Comparison of ENCODE assay signal across 26 mouse cellular contexts in the genomic region with DNA sequence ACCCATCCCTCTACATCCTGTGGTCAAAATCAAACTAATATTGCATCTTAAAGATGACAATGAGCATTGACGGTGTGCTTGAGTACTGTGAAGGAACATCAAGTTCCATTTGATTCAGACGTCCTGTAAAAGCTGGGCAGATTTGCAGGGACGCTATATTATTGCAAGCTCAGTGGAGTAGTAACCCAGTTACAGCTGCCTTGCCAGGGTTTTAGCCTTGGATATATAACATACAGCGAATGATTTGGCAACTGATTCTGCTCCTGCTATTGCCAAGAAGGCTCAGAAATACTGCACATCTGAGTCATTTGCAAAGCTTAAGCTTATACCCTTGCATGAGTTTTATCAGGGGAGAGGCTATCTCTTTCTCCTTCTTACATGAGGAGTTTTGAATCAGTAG.
DNase-seq lines count a peak whose midpoint lies in the region; ATAC-seq and TF ChIP-seq lines count a peak whose summit lies in the region.
"Had no signal": no experiment of that assay in that cellular context is flagged by ENCODE, and none has a peak within 500 bp of the region (broad histone marks: within the 10 kb centered on the region; RNA-seq: fewer than 3 reads in every experiment).

No protein-coding gene starts in this region.

- H3K9ac ChIP-seq in forebrain, embryonic 14.5 days (ENCODE audit: low read length), result no peak overlapping the region
- H3K9ac ChIP-seq in forebrain, postnatal 0 days, result no peak overlapping the region
- no peak overlapping the region for H3K9ac ChIP-seq in midbrain, embryonic 11.5 days (ENCODE audit: low read length)
- no peak overlapping the region for H3K9ac ChIP-seq in midbrain, embryonic 13.5 days (replicated peaks)
- H3K9ac ChIP-seq in liver, embryonic 11.5 days (ENCODE audit: low read depth, low read length), result no peak overlapping the region
- H3K9ac ChIP-seq: embryonic facial prominence, embryonic 13.5 days; embryonic facial prominence, embryonic 15.5 days; forebrain, embryonic 12.5 days; forebrain, embryonic 15.5 days had no signal

- H3K27ac ChIP-seq in forebrain, embryonic 14.5 days (ENCODE audit: low read depth, low read length), result no peak overlapping the region
- no peak overlapping the region for H3K27ac ChIP-seq in forebrain, postnatal 0 days (ENCODE audit: low read depth, low read length)
- H3K27ac ChIP-seq in midbrain, embryonic 11.5 days (ENCODE audit: low read depth, low read length), result no peak overlapping the region
- H3K27ac ChIP-seq in midbrain, embryonic 13.5 days, result no peak overlapping the region
- no peak overlapping the region for H3K27ac ChIP-seq in liver, embryonic 11.5 days (ENCODE audit: low read depth, low read length)
- H3K27ac ChIP-seq: embryonic facial prominence, embryonic 13.5 days; embryonic facial prominence, embryonic 15.5 days; forebrain, embryonic 10.5 days; forebrain, embryonic 12.5 days; forebrain, embryonic 15.5 days had no signal

- no peak overlapping the region for H3K4me3 ChIP-seq in forebrain, embryonic 14.5 days (ENCODE audit: low read depth, low read length)
- H3K4me3 ChIP-seq in forebrain, postnatal 0 days (ENCODE audit: low read depth, low read length), result no peak overlapping the region
- H3K4me3 ChIP-seq in midbrain, embryonic 11.5 days (ENCODE audit: low read depth, low read length), result no peak overlapping the region
- no peak overlapping the region for H3K4me3 ChIP-seq in midbrain, embryonic 13.5 days (replicated peaks)
- H3K4me3 ChIP-seq in liver, embryonic 11.5 days (ENCODE audit: low read depth, low read length), result no peak overlapping the region
- H3K4me3 ChIP-seq: embryonic facial prominence, embryonic 13.5 days; embryonic facial prominence, embryonic 15.5 days; erythroblast, embryonic 14.5 days; forebrain, embryonic 10.5 days; forebrain, embryonic 12.5 days; forebrain, embryonic 15.5 days had no signal

- H3K27me3 ChIP-seq in forebrain, embryonic 14.5 days (replicated peaks; ENCODE audit: control insufficient read depth, insufficient read depth, low read length), result no peaks in the 10 kb centered on the region
- no peaks in the 10 kb centered on the region for H3K27me3 ChIP-seq in forebrain, postnatal 0 days (ENCODE audit: insufficient read depth, low read length)
- H3K27me3 ChIP-seq in midbrain, embryonic 11.5 days (ENCODE audit: control insufficient read depth, insufficient read depth, low read length), result no peaks in the 10 kb centered on the region
- H3K27me3 ChIP-seq in midbrain, embryonic 13.5 days, result no peaks in the 10 kb centered on the region
- H3K27me3 ChIP-seq in liver, embryonic 11.5 days (replicated peaks; ENCODE audit: control insufficient read depth, insufficient read depth, low read length), result no peaks in the 10 kb centered on the region
- H3K27me3 ChIP-seq: CH12.LX; embryonic facial prominence, embryonic 13.5 days; embryonic facial prominence, embryonic 15.5 days; forebrain, embryonic 12.5 days; forebrain, embryonic 15.5 days had no signal

- no peaks in the 10 kb centered on the region for H3K9me3 ChIP-seq in forebrain, embryonic 14.5 days (replicated peaks; ENCODE audit: control insufficient read depth, low read length)
- H3K9me3 ChIP-seq in forebrain, postnatal 0 days (ENCODE audit: low read length), result no peaks in the 10 kb centered on the region
- no peaks in the 10 kb centered on the region for H3K9me3 ChIP-seq in midbrain, embryonic 11.5 days (ENCODE audit: control insufficient read depth, low read length)
- no peaks in the 10 kb centered on the region for H3K9me3 ChIP-seq in midbrain, embryonic 13.5 days
- H3K9me3 ChIP-seq in liver, embryonic 11.5 days (ENCODE audit: control insufficient read depth, low read length), result no peaks in the 10 kb centered on the region
- H3K9me3 ChIP-seq: embryonic facial prominence, embryonic 13.5 days; embryonic facial prominence, embryonic 15.5 days; forebrain, embryonic 10.5 days; forebrain, embryonic 12.5 days; forebrain, embryonic 15.5 days; G1E had no signal

- no peak for TF ChIP-seq CTCF in forebrain, postnatal 0 days (IDR thresholded peaks at IDR 0.05; ENCODE audit: low read depth)

- no peak for ATAC-seq in forebrain, embryonic 14.5 days
- ATAC-seq in forebrain, postnatal 0 days, result no peak
- ATAC-seq in midbrain, embryonic 11.5 days (ENCODE audit: low FRiP score), result no peak
- ATAC-seq in midbrain, embryonic 13.5 days, result no peak
- ATAC-seq in liver, embryonic 11.5 days (replicated peaks; ENCODE audit: low FRiP score), result no peak
- ATAC-seq: activated CD4-positive, CD25-positive, alpha-beta regulatory T cell, adult 4 months; CD4-positive, CD25-positive, alpha-beta regulatory T cell, adult 4 months; forebrain, embryonic 15.5 days; Patski had no signal

- no peaks in the 10 kb centered on the region for H3K4me1 ChIP-seq in forebrain, embryonic 14.5 days (ENCODE audit: control insufficient read depth, insufficient read depth, low read length)
- H3K4me1 ChIP-seq in forebrain, postnatal 0 days (ENCODE audit: insufficient read depth), result no peaks in the 10 kb centered on the region
- H3K4me1 ChIP-seq in midbrain, embryonic 11.5 days (ENCODE audit: control insufficient read depth, insufficient read depth, low read length), result no peaks in the 10 kb centered on the region
- no peaks in the 10 kb centered on the region for H3K4me1 ChIP-seq in midbrain, embryonic 13.5 days (replicated peaks)
- H3K4me1 ChIP-seq in liver, embryonic 11.5 days (replicated peaks; ENCODE audit: control insufficient read depth, insufficient read depth, low read length), result no peaks in the 10 kb centered on the region
- H3K4me1 ChIP-seq: embryonic facial prominence, embryonic 13.5 days; embryonic facial prominence, embryonic 15.5 days; forebrain, embryonic 10.5 days; forebrain, embryonic 12.5 days; forebrain, embryonic 15.5 days had no signal

- peak; percentile 43 for DNase-seq in forebrain, embryonic 14.5 days (ENCODE audit: low spot score)
- no peak for DNase-seq in forebrain, postnatal 0 days
- peak; percentile 82 for DNase-seq in midbrain, embryonic 11.5 days (ENCODE audit: low spot score, missing footprints)
- DNase-seq in liver, embryonic 11.5 days (ENCODE audit: low spot score), result no peak
- DNase-seq: adrenal gland, adult 8-10 months; adrenal gland, postnatal 14 days; adrenal gland, postnatal 36 days; B cell, adult 2 months; cerebellum, adult 11-12 months; cerebellum, adult 2 months; cerebellum, adult 9-10 months; cerebellum, postnatal 10 days; cerebellum, postnatal 25 days; embryo, embryonic 11 days had no signal

- H3K36me3 ChIP-seq in forebrain, embryonic 14.5 days (ENCODE audit: control insufficient read depth, insufficient read depth, low read length), result no peaks in the 10 kb centered on the region
- no peaks in the 10 kb centered on the region for H3K36me3 ChIP-seq in forebrain, postnatal 0 days (ENCODE audit: insufficient read depth)
- no peaks in the 10 kb centered on the region for H3K36me3 ChIP-seq in midbrain, embryonic 11.5 days (ENCODE audit: control insufficient read depth, insufficient read depth, low read length)
- no peaks in the 10 kb centered on the region for H3K36me3 ChIP-seq in midbrain, embryonic 13.5 days
- H3K36me3 ChIP-seq in liver, embryonic 11.5 days (ENCODE audit: control insufficient read depth, insufficient read depth, low read length), result no peaks in the 10 kb centered on the region
- H3K36me3 ChIP-seq: embryonic facial prominence, embryonic 13.5 days; embryonic facial prominence, embryonic 15.5 days; forebrain, embryonic 10.5 days; forebrain, embryonic 12.5 days; forebrain, embryonic 15.5 days; G1E had no signal

- 89% methylated on average over 4 of the region's 4 CpGs for WGBS in forebrain, embryonic 14.5 days
- 82% methylated on average over 4 of the region's 4 CpGs for WGBS in forebrain, postnatal 0 days
- 93% methylated on average over 4 of the region's 4 CpGs for WGBS in midbrain, embryonic 11.5 days
- WGBS in midbrain, embryonic 13.5 days, result 94% methylated on average over 4 of the region's 4 CpGs
- 80% methylated on average over 4 of the region's 4 CpGs for WGBS in liver, embryonic 11.5 days

- H3K4me2 ChIP-seq in forebrain, embryonic 14.5 days (ENCODE audit: low read length), result no peak overlapping the region
- no peak overlapping the region for H3K4me2 ChIP-seq in forebrain, postnatal 0 days (ENCODE audit: low read depth)
- H3K4me2 ChIP-seq in midbrain, embryonic 11.5 days, result no peak overlapping the region
- no peak overlapping the region for H3K4me2 ChIP-seq in midbrain, embryonic 13.5 days (replicated peaks)
- no peak overlapping the region for H3K4me2 ChIP-seq in liver, embryonic 11.5 days
- H3K4me2 ChIP-seq: embryonic facial prominence, embryonic 13.5 days; embryonic facial prominence, embryonic 15.5 days; forebrain, embryonic 12.5 days; forebrain, embryonic 15.5 days had no signal

Comparison
In these comparisons a context has a peak if more than half of its experiments do, and no peak if none do; other contexts are left out.
1. DNase-seq: peak in forebrain, embryonic 14.5 days (single experiment) and midbrain, embryonic 11.5 days (single experiment); none in forebrain, postnatal 0 days (single experiment) and liver, embryonic 11.5 days (single experiment).